Mouse (Mus musculus) intestine, embryonic 15.5 days (tissue): Measurements from ENCODE around the gene Klhdc4. TPM values are rescaled to one million over a fixed set of nuclear protein-coding genes. Genes with fewer than 3 reads are reported as not detected.

ENCODE experiments used
- ATAC-seq: fragments of 200-750 bp; cut with Nextera tagmentation; 2 replicates; pipeline ENCODE4 v1.8.0; 2017; ENCODE audit warnings: moderate TSS enrichment, moderate library complexity
- H3K27ac ChIP-seq: fragments of 300-500 bp; sonication (generic); 2 replicates; pipeline ENCODE4 v1.5.1; 2015; ENCODE audit warnings: mild to moderate bottlenecking, inconsistent platforms
- H3K27me3 ChIP-seq: fragments of 300-500 bp; sonication (generic); replicated peaks from 2 replicates; pipeline ENCODE4 v1.6.1; 2015; ENCODE audit warnings: inconsistent platforms
- H3K36me3 ChIP-seq: fragments of 300-500 bp; sonication (generic); 2 replicates; pipeline ENCODE4 v1.6.1; 2015; ENCODE audit warnings: inconsistent platforms
- H3K4me1 ChIP-seq: fragments of 300-500 bp; sonication (generic); replicated peaks from 2 replicates; pipeline ENCODE4 v1.6.1; 2015; ENCODE audit warnings: inconsistent platforms
- H3K4me2 ChIP-seq: fragments of 300-500 bp; sonication (generic); replicated peaks from 2 replicates; pipeline ENCODE4 v1.6.1; 2015; ENCODE audit warnings: mild to moderate bottlenecking, inconsistent platforms
- H3K4me3 ChIP-seq: fragments of 300-500 bp; sonication (generic); replicated peaks from 2 replicates; pipeline ENCODE4 v1.5.1; 2015; ENCODE audit warnings: inconsistent platforms
- H3K9ac ChIP-seq: fragments of 300-500 bp; sonication (generic); 2 replicates; pipeline ENCODE4 v1.6.1; 2015; ENCODE audit warnings: inconsistent platforms
- H3K9me3 ChIP-seq: fragments of 300-500 bp; sonication (generic); 2 replicates; pipeline ENCODE4 v1.6.1; 2016; ENCODE audit warnings: inconsistent platforms
- WGBS: fragments of 180-500 bp; shearing (Covaris S2); methylation state at CpG from one replicate; pipeline ENCODE4 v1.1.7; 2015; 5-methylcytosine and 5-hydroxymethylcytosine counted together
- polyA plus RNA-seq: library from polyadenylated mRNA; unstranded; fragments of >200 nt; fragmentation: Nextera tagmentation; extraction: Ambion mirVana; gene quantifications from 2 replicates; pipeline ENCODE4 v1.2.1, GENCODE M21; 2015

The Klhdc4 gene
- polyA plus RNA-seq, 1 experiment from 2014 or later: 33.6 TPM

GRCm38 (mm10) chr8:121847261-121847822, 18.0 kb upstream of the Klhdc4 start:
- Histone ChIP-seq H3K27ac (no peak overlapping the region), H3K27me3 (no peaks in the 10 kb centered on the region), H3K36me3 (no peaks in the 10 kb centered on the region), H3K9me3 (no peaks in the 10 kb centered on the region), H3K4me2 (no peak overlapping the region), H3K9ac (no peak overlapping the region), H3K4me1 (peaks cover 18% of the 10 kb centered on the region), H3K4me3 (no peak overlapping the region)
- WGBS: 65% methylated on average over 10 of the region's 10 CpGs
- no peak for ATAC-seq

GRCm38 (mm10) chr8:121846815-121847214, 17.4 kb upstream of the Klhdc4 start:
- Histone ChIP-seq H3K4me1 (peaks cover 13% of the 10 kb centered on the region), H3K9ac (no peak overlapping the region), H3K9me3 (no peaks in the 10 kb centered on the region), H3K4me2 (no peak overlapping the region), H3K27ac (no peak overlapping the region), H3K27me3 (no peaks in the 10 kb centered on the region), H3K36me3 (no peaks in the 10 kb centered on the region), H3K4me3 (no peak overlapping the region)
- ATAC-seq: no peak

- Histone ChIP-seq H3K27ac (no peak overlapping the region), H3K36me3 (no peaks in the 10 kb centered on the region), H3K4me1 (no peaks in the 10 kb centered on the region), H3K4me2 (no peak overlapping the region), H3K9ac (no peak overlapping the region), H3K27me3 (no peaks in the 10 kb centered on the region), H3K4me3 (no peak overlapping the region), H3K9me3 (no peaks in the 10 kb centered on the region)
- no peak for ATAC-seq
- WGBS: 57% methylated on average over 6 of the region's 7 CpGs
Measured at GRCm38 (mm10) chr8:121844765-121845164, 15.4 kb upstream of the Klhdc4 start.

- Histone ChIP-seq H3K9me3 (no peaks in the 10 kb centered on the region), H3K4me1 (no peaks in the 10 kb centered on the region), H3K27me3 (no peaks in the 10 kb centered on the region), H3K36me3 (no peaks in the 10 kb centered on the region), H3K27ac (no peak overlapping the region), H3K9ac (no peak overlapping the region), H3K4me3 (no peak overlapping the region), H3K4me2 (no peak overlapping the region)
- no peak for ATAC-seq
- WGBS: 64% methylated on average over 3 of the region's 3 CpGs
Measured at GRCm38 (mm10) chr8:121843184-121843733, 13.9 kb upstream of the Klhdc4 start.

GRCm38 (mm10) chr8:121842064-121842955, 12.9 kb upstream of the Klhdc4 start:
- H3K36me3 ChIP-seq: no peaks in the 10 kb centered on the region

GRCm38 (mm10) chr8:121841242-121841641, 11.9 kb upstream of the Klhdc4 start:
- Histone ChIP-seq H3K27me3 (no peaks in the 10 kb centered on the region), H3K27ac (no peak overlapping the region), H3K4me3 (no peak overlapping the region), H3K9ac (no peak overlapping the region), H3K4me1 (no peaks in the 10 kb centered on the region), H3K9me3 (no peaks in the 10 kb centered on the region), H3K36me3 (no peaks in the 10 kb centered on the region), H3K4me2 (no peak overlapping the region)
- WGBS: 56% methylated on average over 8 of the region's 8 CpGs
- ATAC-seq: no peak

More at GRCm38 (mm10) chr8:121842064-121842955, 12.9 kb upstream of the Klhdc4 start:
- no peak overlapping the region for H3K27ac ChIP-seq
- WGBS: 81% methylated on average over 8 of the region's 8 CpGs
- H3K4me2 ChIP-seq: no peak overlapping the region
- no peak overlapping the region for H3K9ac ChIP-seq
- no peak overlapping the region for H3K4me3 ChIP-seq
- no peaks in the 10 kb centered on the region for H3K4me1 ChIP-seq
- H3K27me3 ChIP-seq: no peaks in the 10 kb centered on the region
- H3K9me3 ChIP-seq: no peaks in the 10 kb centered on the region
- ATAC-seq: no peak

- Histone ChIP-seq H3K27ac (no peak overlapping the region), H3K4me2 (no peak overlapping the region), H3K9me3 (no peaks in the 10 kb centered on the region), H3K27me3 (no peaks in the 10 kb centered on the region), H3K4me1 (peaks cover 18% of the 10 kb centered on the region), H3K36me3 (no peaks in the 10 kb centered on the region), H3K4me3 (no peak overlapping the region), H3K9ac (no peak overlapping the region)
- WGBS: 11% methylated on average over 6 of the region's 6 CpGs
- ATAC-seq: no peak
Measured at GRCm38 (mm10) chr8:121832503-121832902, 3.1 kb upstream of the Klhdc4 start.

- no peaks in the 10 kb centered on the region for H3K36me3 ChIP-seq
- H3K4me2 ChIP-seq: no peak overlapping the region
- H3K27me3 ChIP-seq: no peaks in the 10 kb centered on the region
- H3K9me3 ChIP-seq: no peaks in the 10 kb centered on the region
- no peak for ATAC-seq
- no peak overlapping the region for H3K4me3 ChIP-seq
- no peak overlapping the region for H3K27ac ChIP-seq
- no peak overlapping the region for H3K9ac ChIP-seq
- 80% methylated on average over 2 of the region's 2 CpGs for WGBS
- peaks cover 18% of the 10 kb centered on the region for H3K4me1 ChIP-seq
Measured at GRCm38 (mm10) chr8:121832061-121832460, 2.7 kb upstream of the Klhdc4 start.

- Histone ChIP-seq H3K27ac (no peak overlapping the region), H3K4me3 (peak overlapping the region; percentile 85), H3K36me3 (no peaks in the 10 kb centered on the region), H3K27me3 (no peaks in the 10 kb centered on the region), H3K9me3 (no peaks in the 10 kb centered on the region), H3K4me1 (peaks cover 18% of the 10 kb centered on the region), H3K4me2 (peak overlapping the region; percentile 96), H3K9ac (peak overlapping the region; percentile 77)
- 19% methylated on average over 18 of the region's 18 CpGs for WGBS
- peak; percentile 88 for ATAC-seq
Measured at GRCm38 (mm10) chr8:121829777-121830362, 501 bp upstream of the Klhdc4 start.

- H3K4me3 ChIP-seq: peak overlapping the region; percentile 85
- ATAC-seq: no peak
- 27% methylated on average over 10 of the region's 10 CpGs for WGBS
- peak overlapping the region; percentile 96 for H3K4me2 ChIP-seq
- no peaks in the 10 kb centered on the region for H3K36me3 ChIP-seq
- no peaks in the 10 kb centered on the region for H3K27me3 ChIP-seq
- peaks cover 18% of the 10 kb centered on the region for H3K4me1 ChIP-seq
- H3K27ac ChIP-seq: no peak overlapping the region
- H3K9me3 ChIP-seq: no peaks in the 10 kb centered on the region
- H3K9ac ChIP-seq: peak overlapping the region; percentile 77
Measured at GRCm38 (mm10) chr8:121828376-121829023, 869 bp downstream of the Klhdc4 start.

GRCm38 (mm10) chr8:121827726-121828125, 1.6 kb downstream of the Klhdc4 start:
- H3K27me3 ChIP-seq: no peaks in the 10 kb centered on the region
- H3K9me3 ChIP-seq: no peaks in the 10 kb centered on the region
- 96% methylated on average over 5 of the region's 5 CpGs for whole genome bisulfite sequencing
- H3K36me3 ChIP-seq: no peaks in the 10 kb centered on the region
- ATAC-seq: no peak
- H3K9ac ChIP-seq: no peak overlapping the region
- H3K4me3 ChIP-seq: no peak overlapping the region
- H3K4me2 ChIP-seq: peak overlapping the region; percentile 96; the same call in 1 of the 2 replicates
- peaks cover 18% of the 10 kb centered on the region for H3K4me1 ChIP-seq
- H3K27ac ChIP-seq: no peak overlapping the region

- Histone ChIP-seq H3K27ac (no peak overlapping the region), H3K4me2 (no peak overlapping the region), H3K9ac (no peak overlapping the region), H3K27me3 (no peaks in the 10 kb centered on the region), H3K9me3 (no peaks in the 10 kb centered on the region), H3K4me3 (no peak overlapping the region), H3K36me3 (0 out of 2 replicates have a peak, but pooled peaks cover 6% of the 10 kb centered on the region), H3K4me1 (no peaks in the 10 kb centered on the region)
- ATAC-seq: no peak
- WGBS: 90% methylated on average over 9 of the region's 9 CpGs
Measured at GRCm38 (mm10) chr8:121821770-121822169, 7.6 kb downstream of the Klhdc4 start.
